Mouse (Mus musculus): ENCODE measurements around the gene Gls2. TPM values are rescaled to one million over a fixed set of nuclear protein-coding genes. Genes with fewer than 3 reads are reported as not detected.
"Not testable (repeated sequence)": the region's sequence is repeated elsewhere in the genome, so short reads cannot be mapped to it uniquely, and the experiment has no call there.

Gene Gls2
- total RNA-seq (2021): under 1 TPM; 0.43 TPM
- long read RNA-seq, experiment 1, partial matches to known transcripts: 0 of 1 reads
- long read RNA-seq, experiment 1, other reads (novel, unspliced or antisense): 0 of 1 reads
- long read RNA-seq, experiment 2, partial matches to known transcripts: 1 of 1 reads
- long read RNA-seq, experiment 2, other reads (novel, unspliced or antisense): 0 of 1 reads

GRCm38 (mm10) chr10:128194024-128194550, at the start of gene Gls2:
Gene Gls2 (plus strand): TSS chr10:128194457.
- DNase-seq (ENCODE audit: low spot score): peak; percentile 98

GRCm38 (mm10) chr10:128144961-128145360, 49.3 kb upstream of the Gls2 start:
- peak; percentile 43 for DNase-seq (ENCODE audit: low spot score)

GRCm38 (mm10) chr10:128148789-128149365, 45.4 kb upstream of the Gls2 start:
- no peak for DNase-seq (ENCODE audit: low spot score)

- DNase-seq (ENCODE audit: low spot score): peak; percentile 85
Measured at GRCm38 (mm10) chr10:128149592-128149991, 44.7 kb upstream of the Gls2 start.

- peak; percentile 48 for DNase-seq (ENCODE audit: low spot score)
Measured at GRCm38 (mm10) chr10:128150941-128151340, 43.3 kb upstream of the Gls2 start.

GRCm38 (mm10) chr10:128153978-128154377, 40.3 kb upstream of the Gls2 start:
- no peak for DNase-seq (ENCODE audit: low spot score)

GRCm38 (mm10) chr10:128165726-128166125, 28.5 kb upstream of the Gls2 start:
- not testable (repeated sequence) for DNase-seq (ENCODE audit: low spot score)

- no peak for DNase-seq (ENCODE audit: low spot score)
Measured at GRCm38 (mm10) chr10:128167091-128167490, 27.2 kb upstream of the Gls2 start.

GRCm38 (mm10) chr10:128171348-128171747, 22.9 kb upstream of the Gls2 start:
- not testable (repeated sequence) for DNase-seq (ENCODE audit: low spot score)

- DNase-seq (ENCODE audit: low spot score): no peak
Measured at GRCm38 (mm10) chr10:128175302-128175701, 19.0 kb upstream of the Gls2 start.

- peak; percentile 75 for DNase-seq (ENCODE audit: low spot score)
Measured at GRCm38 (mm10) chr10:128175996-128176755, 18.1 kb upstream of the Gls2 start.

GRCm38 (mm10) chr10:128177316-128177715, 16.9 kb upstream of the Gls2 start:
- DNase-seq (ENCODE audit: low spot score): no peak

GRCm38 (mm10) chr10:128179989-128180388, 14.3 kb upstream of the Gls2 start, which contains the start of gene Rbms2:
Gene Rbms2 (minus strand): TSS chr10:128180297.
- DNase-seq (ENCODE audit: low spot score): peak; percentile 47

- peak; percentile 35 for DNase-seq (ENCODE audit: low spot score)
Measured at GRCm38 (mm10) chr10:128184296-128184695, 10.0 kb upstream of the Gls2 start.

GRCm38 (mm10) chr10:128185277-128185940, 8.8 kb upstream of the Gls2 start:
- peak; percentile 55 for DNase-seq (ENCODE audit: low spot score)

- peak; percentile 84 for DNase-seq (ENCODE audit: low spot score)
Measured at GRCm38 (mm10) chr10:128185959-128186358, 8.3 kb upstream of the Gls2 start.

- DNase-seq (ENCODE audit: low spot score): no peak
Measured at GRCm38 (mm10) chr10:128187181-128187605, 7.1 kb upstream of the Gls2 start.

GRCm38 (mm10) chr10:128188242-128188877, 5.9 kb upstream of the Gls2 start:
- peak; percentile 80 for DNase-seq (ENCODE audit: low spot score)

GRCm38 (mm10) chr10:128191472-128191871, 2.8 kb upstream of the Gls2 start:
- no peak for DNase-seq (ENCODE audit: low spot score)

- not testable (repeated sequence) for DNase-seq (ENCODE audit: low spot score)
Measured at GRCm38 (mm10) chr10:128192030-128192766, 2.1 kb upstream of the Gls2 start.

All from gastrocnemius, adult 18-20 months (tissue).